ENCODE assay signal across 8 mouse cellular contexts in the genomic region with DNA sequence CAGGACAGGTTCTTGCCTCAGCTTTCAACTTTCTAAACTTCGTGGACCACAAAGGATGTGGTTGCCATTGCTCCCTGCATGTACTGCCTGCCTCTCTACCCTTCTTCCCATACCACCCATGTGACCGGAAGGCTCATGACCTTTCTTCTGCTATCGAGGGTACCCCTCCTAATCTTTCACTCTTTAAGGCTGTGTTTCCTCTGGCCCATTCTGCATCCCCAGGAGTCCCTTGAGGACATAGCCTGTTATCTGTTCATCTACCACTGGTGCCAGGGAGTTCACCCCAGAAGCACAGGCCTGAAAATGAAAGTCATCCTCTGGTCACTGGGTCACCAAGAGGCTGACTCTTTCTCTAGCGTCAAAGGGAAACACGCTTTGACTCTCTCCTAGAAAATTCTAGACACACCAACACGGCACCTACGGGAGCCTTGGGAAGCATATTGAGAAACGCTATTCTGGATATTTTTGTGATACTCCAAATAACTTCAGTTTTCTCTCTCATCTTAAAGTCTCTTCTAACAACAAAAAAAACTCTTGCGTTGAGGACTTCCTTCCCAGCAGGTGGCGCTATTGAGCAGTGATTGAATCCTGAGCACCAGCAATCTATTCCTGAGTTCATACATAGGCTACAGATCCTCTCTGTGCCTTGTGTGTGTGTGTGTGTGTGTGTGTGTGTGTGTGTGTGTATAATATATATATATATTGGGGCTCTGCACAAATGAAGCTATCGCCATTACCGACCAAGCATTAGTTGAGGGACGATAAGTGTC. TPM values are rescaled to one million over a fixed set of nuclear protein-coding genes. Genes with fewer than 3 reads are reported as not detected.
DNase-seq lines count a peak whose midpoint lies in the region; ATAC-seq and TF ChIP-seq lines count a peak whose summit lies in the region.

No protein-coding gene starts in this region.

- no peak overlapping the region for H3K4me3 ChIP-seq in lung, embryonic 16.5 days (ENCODE audit: low read length)
- no peak overlapping the region for H3K4me3 ChIP-seq in olfactory bulb, adult 2 months (ENCODE audit: insufficient read depth, low read depth, low read length)

- H3K27ac ChIP-seq in lung, embryonic 16.5 days (ENCODE audit: low read length) = no peak overlapping the region
- H3K27ac ChIP-seq in olfactory bulb, adult 2 months (ENCODE audit: insufficient read depth, low read depth, low read length) = 0 out of 2 replicates have a peak overlapping the region, but pooled peaks have one; percentile 39

- DNase-seq in 3T3-L1 (ENCODE audit: low read depth, low spot score) = peak; percentile 85
- peak; percentile 40 for DNase-seq in Muller cell, postnatal 12 days (ENCODE audit: inconsistent ontology term)
- DNase-seq in cerebellum, adult 9-11 months = peak; percentile 41
- peak; percentile 69 to 79 for DNase-seq in frontal cortex, postnatal 25 days (ENCODE audit: low spot score in 2 of 2)
- DNase-seq in kidney, postnatal 14 days = peak; percentile 71
- DNase-seq in thymus, postnatal 14 days = peak; percentile 78

- no peak for TF ChIP-seq CTCF in olfactory bulb, adult 2 months (IDR thresholded peaks at IDR 0.05; ENCODE audit: insufficient read depth, low read depth, low read length)

- no peaks in the 10 kb centered on the region for H3K27me3 ChIP-seq in lung, embryonic 16.5 days (ENCODE audit: control insufficient read depth, insufficient read depth, low read depth, low read length)

- TF ChIP-seq POLR2A in olfactory bulb, adult 2 months (IDR thresholded peaks at IDR 0.05; ENCODE audit: insufficient read depth, low read depth, low read length) = no peak

- H3K4me2 ChIP-seq in lung, embryonic 16.5 days (ENCODE audit: low read depth, low read length) = no peak overlapping the region

- H3K36me3 ChIP-seq in lung, embryonic 16.5 days (ENCODE audit: control insufficient read depth, insufficient read depth, low read length) = no peaks in the 10 kb centered on the region

- 0 out of 2 replicates have a peak, but pooled peaks have one; percentile 42 for ATAC-seq in lung, embryonic 16.5 days (ENCODE audit: low read depth)

- no peaks in the 10 kb centered on the region for H3K9me3 ChIP-seq in lung, embryonic 16.5 days (ENCODE audit: control insufficient read depth, low read length)

- no peaks in the 10 kb centered on the region for H3K4me1 ChIP-seq in lung, embryonic 16.5 days (replicated peaks; ENCODE audit: control insufficient read depth, insufficient read depth, low read length)
- H3K4me1 ChIP-seq in olfactory bulb, adult 2 months (ENCODE audit: control insufficient read depth, insufficient read depth, low read length) = peaks cover 21% of the 10 kb centered on the region

- 39% methylated on average over 13 of the region's 13 CpGs for WGBS in lung, embryonic 16.5 days
- WGBS in olfactory bulb, adult 2 months = 35% methylated on average over 13 of the region's 13 CpGs

- no peak overlapping the region for H3K9ac ChIP-seq in lung, embryonic 16.5 days (ENCODE audit: low read length)

RNA-seq across cellular contexts. Expression of gene 2410004P03Rik, which starts 21.4 kb away (rescaled TPM):
- polyA plus RNA-seq in lung, embryonic 16.5 days (2015; fragmentation: Nextera tagmentation; extraction: Ambion mirVana) = 4.3 and 5.6 TPM in 2 replicates
- polyA plus RNA-seq in olfactory bulb, adult 2 months (2012; ENCODE audit: insufficient read depth, insufficient read length, low replicate concordance, missing spikeins) = not detected in 2 replicates

RNA-seq across cellular contexts. Expression of gene Pqlc3, which starts 32.7 kb away (rescaled TPM):
- polyA plus RNA-seq in lung, embryonic 16.5 days (2015; fragmentation: Nextera tagmentation; extraction: Ambion mirVana) = 6.2 and 7.6 TPM in 2 replicates
- polyA plus RNA-seq in olfactory bulb, adult 2 months (2012; ENCODE audit: insufficient read depth, insufficient read length, low replicate concordance, missing spikeins) = not detected in 2 replicates
